Mouse (Mus musculus): Measurements from ENCODE around the gene Dcst2. TPM values are rescaled to one million over a fixed set of nuclear protein-coding genes. Genes with fewer than 3 reads are reported as not detected.

The Dcst2 gene
- polyA plus RNA-seq, 1 experiment: 0.01 TPM

GRCm38 (mm10) chr3:89395419-89395805 lies 33.6 kb downstream of the Dcst2 start:
- Histone ChIP-seq H3K4me2 (ENCODE audit: low read depth) (peak overlapping the region; percentile 90), H3K27me3 (ENCODE audit: control insufficient read depth, insufficient read depth, insufficient read length) (no peaks in the 10 kb centered on the region), H3K4me3 (peak overlapping the region; percentile 99), H3K36me3 (ENCODE audit: control insufficient read depth, insufficient read depth) (no peaks in the 10 kb centered on the region), H3ac (ENCODE audit: control insufficient read depth, insufficient read length) (no peak overlapping the region), H3K79me2 (ENCODE audit: control insufficient read depth, insufficient read depth) (peaks cover 17% of the 10 kb centered on the region)
- TF ChIP-seq MAX (IDR thresholded peaks at IDR 0.05; ENCODE audit: low read depth) (no peak), E2F4 (IDR thresholded peaks at IDR 0.05; ENCODE audit: insufficient read depth) (no peak), SRF (IDR thresholded peaks at IDR 0.05; ENCODE audit: control insufficient read depth, insufficient read length, low read depth) (no peak), TCF3 (IDR thresholded peaks at IDR 0.05; ENCODE audit: insufficient read length, low read depth) (no peak), USF1 (IDR thresholded peaks at IDR 0.05; ENCODE audit: low read depth) (no peak), REST (IDR thresholded peaks at IDR 0.05; ENCODE audit: insufficient read depth, insufficient read length) (no peak)

- TF ChIP-seq POLR2AphosphoS2 (IDR thresholded peaks at IDR 0.05; ENCODE audit: insufficient read length, low read depth) (peak; percentile 33), MYOG (IDR thresholded peaks at IDR 0.05; ENCODE audit: control insufficient read depth in 1 of 3, insufficient read depth in 1 of 3, insufficient read length in 2 of 3, low read depth in 2 of 3) (no peak), E2F4 (IDR thresholded peaks at IDR 0.05; ENCODE audit: insufficient read depth) (no peak), MYOD1 (IDR thresholded peaks at IDR 0.05; ENCODE audit: control insufficient read depth in 1 of 3, insufficient read length in 2 of 3, low read depth in 2 of 3) (peak in 1 of 3 experiments; percentile 3), REST (IDR thresholded peaks at IDR 0.05; ENCODE audit: insufficient read depth, insufficient read length) (no peak)
Observed at GRCm38 (mm10) chr3:89395806-89396653, 34.3 kb downstream of the Dcst2 start.

GRCm38 (mm10) chr3:89396654-89397005 lies 34.9 kb downstream of the Dcst2 start:
- no peak overlapping the region for H3ac ChIP-seq (ENCODE audit: control insufficient read depth, insufficient read length)
- peak overlapping the region; percentile 90 for H3K4me2 ChIP-seq (ENCODE audit: low read depth)
- H3K79me2 ChIP-seq (ENCODE audit: control insufficient read depth, insufficient read depth): peaks cover 7% of the 10 kb centered on the region
- no peaks in the 10 kb centered on the region for H3K27me3 ChIP-seq (ENCODE audit: control insufficient read depth, insufficient read depth, insufficient read length)
- TF ChIP-seq POLR2AphosphoS2 (IDR thresholded peaks at IDR 0.05; ENCODE audit: insufficient read length, low read depth) (no peak), SRF (IDR thresholded peaks at IDR 0.05; ENCODE audit: control insufficient read depth, insufficient read length, low read depth) (no peak), MYOG (IDR thresholded peaks at IDR 0.05; ENCODE audit: control insufficient read depth in 1 of 3, insufficient read depth in 1 of 3, insufficient read length in 2 of 3, low read depth in 2 of 3) (no peak), POLR2A (IDR thresholded peaks at IDR 0.05; ENCODE audit: insufficient read length, low read depth) (no peak), MYOD1 (IDR thresholded peaks at IDR 0.05; ENCODE audit: control insufficient read depth in 1 of 3, insufficient read length in 2 of 3, low read depth in 2 of 3) (no peak), TCF3 (IDR thresholded peaks at IDR 0.05; ENCODE audit: insufficient read length, low read depth) (no peak), E2F4 (IDR thresholded peaks at IDR 0.05; ENCODE audit: insufficient read depth) (no peak), REST (IDR thresholded peaks at IDR 0.05; ENCODE audit: insufficient read depth, insufficient read length) (no peak), TCF12 (IDR thresholded peaks at IDR 0.05; ENCODE audit: insufficient read depth, poor library complexity, severe bottlenecking) (no peak), USF1 (IDR thresholded peaks at IDR 0.05; ENCODE audit: low read depth) (no peak), CEBPB (IDR thresholded peaks at IDR 0.05; ENCODE audit: insufficient read depth, poor library complexity, severe bottlenecking) (no peak), MAX (IDR thresholded peaks at IDR 0.05; ENCODE audit: low read depth) (no peak)
- H3K4me3 ChIP-seq: peak overlapping the region; percentile 99
- no peaks in the 10 kb centered on the region for H3K36me3 ChIP-seq (ENCODE audit: control insufficient read depth, insufficient read depth)

More at GRCm38 (mm10) chr3:89395806-89396653, 34.3 kb downstream of the Dcst2 start:
- Histone ChIP-seq H3K4me2 (ENCODE audit: low read depth) (peak overlapping the region; percentile 90), H3K27me3 (ENCODE audit: control insufficient read depth, insufficient read depth, insufficient read length) (no peaks in the 10 kb centered on the region), H3K4me3 (peak overlapping the region; percentile 99), H3ac (ENCODE audit: control insufficient read depth, insufficient read length) (no peak overlapping the region), H3K36me3 (ENCODE audit: control insufficient read depth, insufficient read depth) (no peaks in the 10 kb centered on the region), H3K79me2 (ENCODE audit: control insufficient read depth, insufficient read depth) (peaks cover 12% of the 10 kb centered on the region)

GRCm38 (mm10) chr3:89401329-89401728 lies 39.6 kb downstream of the Dcst2 start:
- Histone ChIP-seq H3K79me2 (ENCODE audit: control insufficient read depth, insufficient read depth) (no peaks in the 10 kb centered on the region), H3K36me3 (ENCODE audit: control insufficient read depth, insufficient read depth) (peaks cover 4% of the 10 kb centered on the region), H3K27me3 (ENCODE audit: control insufficient read depth, insufficient read depth, insufficient read length) (no peaks in the 10 kb centered on the region), H3K4me3 (no peak overlapping the region), H3ac (ENCODE audit: control insufficient read depth, insufficient read length) (no peak overlapping the region), H3K4me2 (ENCODE audit: low read depth) (no peak overlapping the region)
- TF ChIP-seq TCF3 (IDR thresholded peaks at IDR 0.05; ENCODE audit: insufficient read length, low read depth) (no peak), TCF12 (IDR thresholded peaks at IDR 0.05; ENCODE audit: insufficient read depth, poor library complexity, severe bottlenecking) (no peak), POLR2AphosphoS2 (IDR thresholded peaks at IDR 0.05; ENCODE audit: insufficient read length, low read depth) (peak; percentile 69)

- H3K27me3 ChIP-seq (ENCODE audit: control insufficient read depth, insufficient read depth, insufficient read length): no peaks in the 10 kb centered on the region
- H3K36me3 ChIP-seq (ENCODE audit: control insufficient read depth, insufficient read depth): peaks cover 4% of the 10 kb centered on the region
- H3ac ChIP-seq (ENCODE audit: control insufficient read depth, insufficient read length): no peak within 1 kb of the TSS
- no peak within 1 kb of the TSS for H3K4me2 ChIP-seq (ENCODE audit: low read depth)
- no peak for TF ChIP-seq CEBPB (IDR thresholded peaks at IDR 0.05; ENCODE audit: insufficient read depth, poor library complexity, severe bottlenecking)
- TF ChIP-seq MYOD1 (IDR thresholded peaks at IDR 0.05; ENCODE audit: control insufficient read depth in 1 of 3, insufficient read length in 2 of 3, low read depth in 2 of 3): no peak
- no peak for TF ChIP-seq USF1 (IDR thresholded peaks at IDR 0.05; ENCODE audit: low read depth)
- TF ChIP-seq E2F4 (IDR thresholded peaks at IDR 0.05; ENCODE audit: insufficient read depth): no peak
- no peak for TF ChIP-seq TCF3 (IDR thresholded peaks at IDR 0.05; ENCODE audit: insufficient read length, low read depth)
- TF ChIP-seq TCF12 (IDR thresholded peaks at IDR 0.05; ENCODE audit: insufficient read depth, poor library complexity, severe bottlenecking): no peak
- no peak for TF ChIP-seq MAX (IDR thresholded peaks at IDR 0.05; ENCODE audit: low read depth)
- no peak for TF ChIP-seq POLR2A (IDR thresholded peaks at IDR 0.05; ENCODE audit: insufficient read length, low read depth)
- no peak for TF ChIP-seq SRF (IDR thresholded peaks at IDR 0.05; ENCODE audit: control insufficient read depth, insufficient read length, low read depth)
- TF ChIP-seq REST (IDR thresholded peaks at IDR 0.05; ENCODE audit: insufficient read depth, insufficient read length): no peak
- TF ChIP-seq POLR2AphosphoS2 (IDR thresholded peaks at IDR 0.05; ENCODE audit: insufficient read length, low read depth): no peak
- TF ChIP-seq MYOG (IDR thresholded peaks at IDR 0.05; ENCODE audit: control insufficient read depth in 1 of 3, insufficient read depth in 1 of 3, insufficient read length in 2 of 3, low read depth in 2 of 3): no peak
- H3K79me2 ChIP-seq (ENCODE audit: control insufficient read depth, insufficient read depth): no peaks in the 10 kb centered on the region
- no peak within 1 kb of the TSS for H3K4me3 ChIP-seq
Observed at GRCm38 (mm10) chr3:89402693-89403092, 40.9 kb downstream of the Dcst2 start, which contains the start of gene Lenep. TSS of gene Lenep (minus strand) at chr3:89402793.
